Mouse (Mus musculus): ENCODE data around the gene Tbp. TPM values are rescaled to one million over a fixed set of nuclear protein-coding genes. Genes with fewer than 3 reads are reported as not detected.

The Tbp gene
- 10 to 100 TPM; 25.7 to 30.0 TPM for total RNA-seq (2021)
- long read RNA-seq, experiment 1, full-length matches to known transcripts, result 19 of 31 reads
- long read RNA-seq, experiment 1, partial matches to known transcripts, result 3 of 31 reads
- long read RNA-seq, experiment 1, other reads (novel, unspliced or antisense), result 9 of 31 reads
- long read RNA-seq, experiment 2, full-length matches to known transcripts, result 9 of 14 reads
- long read RNA-seq, experiment 2, partial matches to known transcripts, result 1 of 14 reads
- long read RNA-seq, experiment 2, other reads (novel, unspliced or antisense), result 4 of 14 reads

GRCm38 (mm10) chr17:15499656-15500394, at the start of gene Tbp, which contains the start of gene Psmb1:
Tbp (plus strand) TSS chr17:15499888.
Psmb1 (minus strand) TSS chr17:15499751.
- DNase-seq (ENCODE audit: low spot score in 2 of 2), result peak; percentile 99

GRCm38 (mm10) chr17:15455203-15455602, 44.5 kb upstream of the Tbp start:
- no peak for DNase-seq (ENCODE audit: low spot score in 2 of 2)

DNA sequence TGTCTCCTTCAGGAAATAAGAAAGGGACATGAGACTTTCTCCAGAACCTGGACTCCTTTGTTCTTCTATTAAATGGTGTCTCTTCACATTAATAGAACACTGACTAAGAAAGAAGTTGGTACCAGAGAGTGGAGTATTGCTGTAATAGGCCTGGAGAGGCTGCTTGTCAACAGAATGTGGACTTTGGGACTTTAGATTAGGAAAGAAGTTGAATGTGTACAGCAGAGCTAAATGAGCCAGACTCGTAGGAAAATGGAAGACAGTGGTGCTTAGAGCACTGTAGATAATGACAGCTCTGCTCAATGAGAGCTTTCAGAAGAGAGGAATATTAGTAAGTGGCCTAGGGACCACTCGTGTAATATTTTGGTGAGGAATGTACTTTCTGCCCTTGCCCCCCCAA, 43.1 kb upstream of the Tbp start:
- DNase-seq (ENCODE audit: low spot score in 2 of 2), result no peak

DNA sequence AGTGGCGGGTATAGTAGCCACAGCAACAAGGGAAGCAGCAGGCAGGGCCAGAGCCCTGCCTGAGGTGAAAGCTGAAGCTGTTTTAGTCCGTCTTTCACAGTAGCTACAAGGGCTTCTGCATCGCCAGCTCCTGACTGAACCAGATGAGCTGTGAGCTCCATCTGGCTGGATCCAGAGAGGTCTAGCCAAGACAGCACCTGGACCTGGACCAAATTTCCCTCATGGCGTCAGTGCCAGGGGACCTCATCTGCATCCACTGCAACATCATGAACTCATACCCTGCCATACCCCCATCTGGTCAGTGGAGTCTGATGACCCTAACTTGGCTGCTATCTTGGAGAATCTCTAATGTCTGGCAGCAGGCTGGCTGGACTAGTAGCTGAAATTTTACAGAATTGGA, 39.9 kb upstream of the Tbp start:
- DNase-seq (ENCODE audit: low spot score in 2 of 2), result no peak

GRCm38 (mm10) chr17:15461921-15462495, 37.7 kb upstream of the Tbp start:
- DNase-seq (ENCODE audit: low spot score in 2 of 2), result peak; percentile 10 to 13

- peak; percentile 63 to 73 for DNase-seq (ENCODE audit: low spot score in 2 of 2)
These were observed 32.0 kb upstream of the Tbp start for GRCm38 (mm10) chr17:15467669-15468068.

GRCm38 (mm10) chr17:15472671-15473070, 27.0 kb upstream of the Tbp start:
- no peak for DNase-seq (ENCODE audit: low spot score in 2 of 2)

DNA sequence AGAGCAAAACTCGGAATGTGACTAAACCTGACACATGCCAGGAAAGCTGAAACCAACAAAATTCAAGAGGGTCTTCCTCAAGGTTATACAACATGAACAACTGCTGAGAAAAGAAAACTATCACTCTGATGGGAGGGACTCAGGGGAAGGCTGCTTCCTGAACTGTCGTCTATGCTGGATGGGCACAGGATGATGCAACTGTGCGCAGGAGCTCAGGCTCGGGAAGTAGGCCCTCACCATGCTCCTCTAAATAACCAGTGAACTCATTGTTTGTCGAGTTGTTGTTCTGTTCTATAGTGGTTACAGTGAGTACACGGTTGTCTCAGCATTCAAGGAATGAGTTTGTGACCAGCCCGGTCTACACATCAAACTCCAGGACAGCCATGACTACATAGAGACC, 9.1 kb upstream of the Tbp start:
- DNase-seq (ENCODE audit: low spot score in 2 of 2), result no peak

GRCm38 (mm10) chr17:15497882-15498752, 1.6 kb upstream of the Tbp start:
- peak; percentile 96 for DNase-seq (ENCODE audit: low spot score in 2 of 2)

DNA sequence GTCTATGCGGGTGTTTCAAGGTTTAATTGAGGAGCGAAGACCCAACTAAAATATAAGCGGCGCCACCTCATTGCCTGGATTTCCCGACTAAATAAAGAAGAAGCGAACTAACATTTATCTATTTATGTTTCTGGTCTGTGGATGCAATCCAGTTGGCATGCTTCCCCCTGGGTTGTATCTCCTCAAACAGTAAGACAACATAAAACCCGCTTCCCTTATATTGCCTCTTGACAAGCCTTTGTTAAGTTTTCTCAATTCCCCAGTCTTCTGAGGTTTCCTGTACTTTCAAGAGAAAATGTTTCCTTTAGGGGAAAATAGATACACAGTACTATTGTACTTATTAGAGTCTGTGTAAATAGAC, 955 bp upstream of the Tbp start:
- no peak for DNase-seq (ENCODE audit: low spot score in 2 of 2)

DNA sequence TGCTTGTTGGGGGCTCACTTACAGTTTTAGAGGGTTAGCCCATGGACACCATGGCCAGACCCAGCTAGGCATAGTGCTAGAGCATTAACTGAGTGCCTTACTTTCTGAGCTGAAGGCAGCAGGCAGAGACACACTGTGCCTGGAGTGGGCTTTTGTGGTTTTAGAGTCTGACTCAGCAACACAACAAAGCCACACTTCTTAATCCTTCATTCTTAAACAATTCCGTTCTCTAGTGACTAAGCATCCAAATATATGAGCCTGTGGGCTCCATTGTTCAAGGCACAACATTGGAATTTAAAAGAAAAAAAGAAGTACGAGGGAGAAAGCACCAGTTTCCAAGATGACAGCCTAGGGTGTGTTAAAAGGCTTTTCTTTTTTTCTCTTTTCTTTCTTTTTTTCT, 11.0 kb downstream of the Tbp start:
- no peak for DNase-seq (ENCODE audit: low spot score in 2 of 2)

DNA sequence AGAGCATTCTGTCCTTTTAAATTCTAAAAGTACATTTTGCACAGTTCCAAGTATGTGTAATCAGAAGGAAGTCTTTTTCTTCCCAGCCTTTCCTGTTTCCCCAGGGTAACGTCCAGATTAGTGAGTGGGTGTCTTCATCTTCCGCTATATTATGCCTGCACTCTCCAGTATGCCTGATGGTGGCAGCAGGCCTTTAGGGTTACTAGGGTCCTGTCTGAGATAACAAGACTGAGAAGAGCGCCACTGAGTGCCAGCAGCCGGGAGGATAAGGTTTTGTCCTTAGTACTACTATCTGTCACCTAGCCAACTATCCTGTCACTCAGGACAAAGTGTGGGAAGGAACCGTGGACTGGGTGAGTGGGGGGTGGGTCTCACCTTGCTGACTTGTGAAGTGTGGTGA, 18.1 kb downstream of the Tbp start:
- no peak for DNase-seq (ENCODE audit: low spot score in 2 of 2)

DNA sequence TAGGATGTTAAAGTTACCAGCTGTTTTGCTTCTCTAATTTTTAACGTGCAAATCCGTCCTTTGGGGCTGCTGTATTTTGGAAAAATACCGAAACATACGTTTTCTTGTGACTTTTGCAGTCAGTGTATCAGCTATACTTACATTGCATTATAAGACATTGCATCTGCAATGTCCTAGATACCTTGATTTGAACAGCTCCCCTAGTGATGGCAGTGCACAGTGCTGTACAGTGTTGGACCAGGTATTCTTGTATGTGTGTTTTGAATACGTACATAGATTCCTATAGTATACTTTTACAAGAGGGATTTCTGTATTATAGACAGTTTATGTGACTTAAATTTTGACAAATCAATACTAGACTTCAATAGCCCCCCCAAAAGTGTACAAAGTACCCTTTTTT, 18.5 kb downstream of the Tbp start:
- DNase-seq (ENCODE audit: low spot score in 2 of 2), result no peak

- no peak for DNase-seq (ENCODE audit: low spot score in 2 of 2)
These were observed 19.1 kb downstream of the Tbp start for GRCm38 (mm10) chr17:15518766-15519165.

- no peak for DNase-seq (ENCODE audit: low spot score in 2 of 2)
These were observed 26.6 kb downstream of the Tbp start for GRCm38 (mm10) chr17:15526304-15526703.

DNA sequence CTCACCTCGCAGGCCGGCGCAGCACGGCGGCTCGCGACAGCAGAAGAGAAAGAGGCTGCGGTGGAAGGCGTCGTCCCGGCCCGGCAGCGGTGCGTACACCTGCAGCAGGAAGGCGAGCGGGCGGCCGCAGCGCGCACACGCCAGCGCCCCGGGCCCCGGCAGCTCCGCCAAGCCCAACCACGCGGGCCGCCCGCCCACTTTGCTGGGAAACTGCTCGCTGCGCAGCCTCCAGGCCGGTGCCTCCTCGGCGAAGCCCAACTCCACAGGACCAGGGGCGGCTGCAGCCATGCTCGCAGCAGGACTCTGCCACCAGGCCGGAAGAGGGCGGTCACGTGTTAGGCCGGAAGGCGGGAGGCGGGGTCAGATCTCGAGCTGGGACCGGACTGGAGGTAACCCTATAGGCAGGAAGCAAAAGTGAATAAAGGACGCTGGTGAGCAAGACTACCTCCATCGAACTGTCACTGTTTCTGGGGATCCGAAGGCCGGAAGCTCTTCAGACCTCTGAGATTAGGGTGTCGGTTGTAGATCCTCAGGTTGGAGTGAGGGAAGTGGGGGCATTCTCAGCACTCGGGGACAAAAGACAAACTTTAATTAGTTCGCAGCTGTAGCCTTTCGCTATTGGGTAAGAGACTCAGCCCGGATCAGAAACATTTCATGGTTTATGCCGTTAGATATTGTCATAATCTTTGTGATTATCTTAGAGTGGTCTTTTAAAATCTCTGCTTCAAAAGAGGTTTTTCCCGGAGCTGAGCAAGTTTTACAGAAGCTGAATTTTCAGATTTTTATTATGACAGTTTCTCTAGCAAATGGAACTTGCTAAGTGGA, 27.5 kb downstream of the Tbp start, which contains the start of gene Pdcd2:
TSS of gene Pdcd2 (minus strand) at position 316 of the 825 bp plus-strand sequence.
- DNase-seq (ENCODE audit: low spot score in 2 of 2), result peak; percentile 93 to 95

DNA sequence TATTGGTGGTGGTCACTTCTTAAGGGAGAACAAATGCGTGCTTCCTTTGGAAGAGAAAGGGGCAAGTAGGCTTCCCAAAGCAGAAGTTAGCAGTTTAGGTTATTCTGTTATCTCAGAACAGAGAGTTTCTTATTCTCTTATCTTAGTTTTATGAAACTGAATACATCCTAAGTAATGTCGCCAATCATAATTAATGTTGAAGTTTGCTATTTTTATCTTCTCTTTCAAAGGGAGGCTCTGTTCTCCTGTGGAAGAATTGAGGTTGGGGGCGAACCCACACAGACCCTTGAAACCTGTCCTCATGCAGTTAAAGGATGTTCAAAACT, 28.1 kb downstream of the Tbp start:
- no peak for DNase-seq (ENCODE audit: low spot score in 2 of 2)

- no peak for DNase-seq (ENCODE audit: low spot score in 2 of 2)
These were observed 29.2 kb downstream of the Tbp start for GRCm38 (mm10) chr17:15528887-15529286.

DNA sequence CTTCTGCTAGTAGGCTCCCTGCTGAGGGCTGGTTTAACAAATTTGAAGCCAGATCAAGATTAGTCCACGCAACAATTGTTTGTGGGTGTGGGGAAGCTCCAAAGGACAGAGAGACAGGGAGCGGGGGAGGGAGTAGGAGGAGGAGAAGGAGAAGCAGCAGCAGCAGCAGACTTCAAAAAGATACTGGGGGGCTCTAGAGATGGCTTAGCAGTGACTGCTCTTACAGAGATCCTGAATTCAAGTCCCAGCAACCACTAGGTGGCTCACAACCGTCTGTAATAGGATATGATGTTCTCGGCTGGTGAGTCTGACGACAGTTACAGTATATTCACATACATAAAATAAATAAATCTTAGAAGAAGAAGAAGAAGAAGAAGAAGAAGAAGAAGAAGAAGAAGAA, 30.5 kb downstream of the Tbp start:
- DNase-seq (ENCODE audit: low spot score in 2 of 2), result peak; percentile 48 to 50

- DNase-seq (ENCODE audit: low spot score in 2 of 2), result peak; percentile 57 to 65
These were observed 35.6 kb downstream of the Tbp start for GRCm38 (mm10) chr17:15535162-15535800.

Data from left cerebral cortex, adult 18-20 months (tissue).